Mouse (Mus musculus) erythroblast, embryonic 14.5 days (primary cell): ENCODE measurements around the gene Hmgxb4. TPM values are rescaled to one million over a fixed set of nuclear protein-coding genes. Genes with fewer than 3 reads are reported as not detected.

Experiments
- H3K27me3 ChIP-seq: 2 replicates; pipeline ENCODE4 v1.6.1; 2012; ENCODE audit warnings: inconsistent platforms; ENCODE audit not compliant: control insufficient read depth
- H3K36me3 ChIP-seq: 2 replicates; pipeline ENCODE4 v1.6.1; 2012; ENCODE audit warnings: mild to moderate bottlenecking, inconsistent platforms; ENCODE audit not compliant: control insufficient read depth
- H3K4me1 ChIP-seq: 2 replicates; pipeline ENCODE4 v1.6.1; 2012; ENCODE audit warnings: inconsistent platforms; ENCODE audit not compliant: control insufficient read depth
- H3K4me3 ChIP-seq: replicated peaks from 2 replicates; pipeline ENCODE3; 2012; ENCODE audit warnings: moderate library complexity, mild to moderate bottlenecking, inconsistent platforms
- H3K9me3 ChIP-seq: 2 replicates; pipeline ENCODE4 v1.6.1; 2012; ENCODE audit warnings: low read length, inconsistent platforms, mixed read lengths; ENCODE audit not compliant: control insufficient read depth
- GATA1 ChIP-seq: IDR thresholded peaks from 2 replicates; pipeline ENCODE4 v1.6.1; 2012; ENCODE audit warnings: low read length, inconsistent platforms, mixed read lengths
- TAL1 ChIP-seq: IDR thresholded peaks from 3 replicates; pipeline ENCODE4 v1.6.1; 2012; ENCODE audit warnings: low read length, inconsistent platforms, mixed read lengths
- polyA plus RNA-seq: library from polyadenylated mRNA; stranded (reverse); fragments of >175 nt; gene quantifications from 2 replicates; pipeline ENCODE4 v1.2.3, GENCODE M21; 2012

Hmgxb4 gene
- polyA plus RNA-seq, 1 experiment, result 0.45 TPM

GRCm38 (mm10) chr8:75013557-75013956 lies 20.4 kb downstream of the Hmgxb4 start:
- Histone ChIP-seq H3K4me3 (no peak overlapping the region), H3K36me3 (peaks cover 52% of the 10 kb centered on the region), H3K4me1 (peaks cover 33% of the 10 kb centered on the region), H3K9me3 (no peaks in the 10 kb centered on the region), H3K27me3 (no peaks in the 10 kb centered on the region)
- TF ChIP-seq TAL1, result no peak
- TF ChIP-seq GATA1, result no peak

GRCm38 (mm10) chr8:75013964-75014363 lies 20.8 kb downstream of the Hmgxb4 start:
- TF ChIP-seq TAL1 (no peak), GATA1 (no peak)
- H3K4me1 ChIP-seq, result peaks cover 35% of the 10 kb centered on the region
- H3K27me3 ChIP-seq, result no peaks in the 10 kb centered on the region
- H3K36me3 ChIP-seq, result peaks cover 51% of the 10 kb centered on the region
- H3K4me3 ChIP-seq, result no peak overlapping the region
- no peaks in the 10 kb centered on the region for H3K9me3 ChIP-seq

GRCm38 (mm10) chr8:75015981-75016380 lies 22.8 kb downstream of the Hmgxb4 start:
- Histone ChIP-seq H3K36me3 (peaks cover 49% of the 10 kb centered on the region), H3K9me3 (no peaks in the 10 kb centered on the region), H3K27me3 (no peaks in the 10 kb centered on the region), H3K4me1 (peaks cover 35% of the 10 kb centered on the region), H3K4me3 (no peak overlapping the region)
- TF ChIP-seq GATA1, result no peak
- no peak for TF ChIP-seq TAL1

GRCm38 (mm10) chr8:75016422-75016821 lies 23.3 kb downstream of the Hmgxb4 start:
- Histone ChIP-seq H3K36me3 (peaks cover 50% of the 10 kb centered on the region), H3K4me3 (no peak overlapping the region), H3K9me3 (no peaks in the 10 kb centered on the region), H3K27me3 (no peaks in the 10 kb centered on the region), H3K4me1 (peaks cover 35% of the 10 kb centered on the region)
- TF ChIP-seq TAL1, result no peak
- TF ChIP-seq GATA1, result no peak

GRCm38 (mm10) chr8:75018274-75018972 lies 25.3 kb downstream of the Hmgxb4 start:
- no peak for TF ChIP-seq TAL1
- TF ChIP-seq GATA1, result no peak
- Histone ChIP-seq H3K9me3 (no peaks in the 10 kb centered on the region), H3K4me1 (peaks cover 34% of the 10 kb centered on the region), H3K27me3 (no peaks in the 10 kb centered on the region), H3K36me3 (peaks cover 68% of the 10 kb centered on the region), H3K4me3 (no peak overlapping the region)

- H3K36me3 ChIP-seq, result peaks cover 76% of the 10 kb centered on the region
Observed at GRCm38 (mm10) chr8:75023660-75024316, 30.6 kb downstream of the Hmgxb4 start.

GRCm38 (mm10) chr8:75025809-75026208 lies 32.7 kb downstream of the Hmgxb4 start:
- no peaks in the 10 kb centered on the region for H3K9me3 ChIP-seq
- TF ChIP-seq GATA1 (no peak), TAL1 (no peak)
- H3K27me3 ChIP-seq, result no peaks in the 10 kb centered on the region
- no peaks in the 10 kb centered on the region for H3K4me1 ChIP-seq
- H3K36me3 ChIP-seq, result peaks cover 86% of the 10 kb centered on the region
- H3K4me3 ChIP-seq, result no peak overlapping the region

More at GRCm38 (mm10) chr8:75023660-75024316, 30.6 kb downstream of the Hmgxb4 start:
- Histone ChIP-seq H3K27me3 (no peaks in the 10 kb centered on the region), H3K9me3 (no peaks in the 10 kb centered on the region), H3K4me1 (no peaks in the 10 kb centered on the region; the same call in 1 of the 2 replicates), H3K4me3 (no peak overlapping the region)
- TF ChIP-seq GATA1 (no peak), TAL1 (no peak)

GRCm38 (mm10) chr8:75030453-75031024 lies 37.4 kb downstream of the Hmgxb4 start:
- Histone ChIP-seq H3K27me3 (no peaks in the 10 kb centered on the region), H3K9me3 (no peaks in the 10 kb centered on the region), H3K36me3 (peaks cover 57% of the 10 kb centered on the region), H3K4me1 (peaks cover 18% of the 10 kb centered on the region), H3K4me3 (no peak overlapping the region)
- TF ChIP-seq GATA1 (no peak), TAL1 (no peak)

- no peaks in the 10 kb centered on the region for H3K9me3 ChIP-seq
- TF ChIP-seq GATA1, result no peak
- H3K4me1 ChIP-seq, result peaks cover 20% of the 10 kb centered on the region
- H3K4me3 ChIP-seq, result peak overlapping the region; percentile 79
- H3K27me3 ChIP-seq, result no peaks in the 10 kb centered on the region
- peaks cover 40% of the 10 kb centered on the region for H3K36me3 ChIP-seq
Observed at GRCm38 (mm10) chr8:75032961-75033360, 39.8 kb downstream of the Hmgxb4 start.
